In genomic region chr8:60869761-60870160, GRCm38 (mm10) we compare ENCODE assay signal across 12 mouse cellular contexts.
"Had no signal": no experiment of that assay in that cellular context is flagged by ENCODE, and none has a peak within 500 bp of the region (broad histone marks: within the 10 kb centered on the region; RNA-seq: fewer than 3 reads in every experiment).

No protein-coding gene starts in this region.

- H3K4me2 ChIP-seq: limb, embryonic 13.5 days; midbrain, embryonic 12.5 days; neural tube, embryonic 13.5 days; stomach, embryonic 15.5 days had no signal

- DNase-seq: lung, adult 18-20 months; retina, postnatal 1 day; thymus, adult 2 months; thymus, postnatal 25 days had no signal

- ATAC-seq: inflammation-experienced regulatory T-cells, adult 6 months; midbrain, embryonic 16.5 days had no signal

- H3K9ac ChIP-seq: limb, embryonic 13.5 days; liver, embryonic 14.5 days; midbrain, embryonic 12.5 days; neural tube, embryonic 13.5 days; stomach, embryonic 15.5 days had no signal

- H3K27me3 ChIP-seq: limb, embryonic 13.5 days; midbrain, embryonic 12.5 days; neural tube, embryonic 13.5 days; stomach, embryonic 15.5 days had no signal

- H3K36me3 ChIP-seq: limb, embryonic 13.5 days; midbrain, embryonic 12.5 days; neural tube, embryonic 13.5 days; stomach, embryonic 15.5 days had no signal

- H3K27ac ChIP-seq: layer of hippocampus, adult 2 months; limb, embryonic 13.5 days; liver, embryonic 14.5 days; midbrain, embryonic 12.5 days; neural tube, embryonic 13.5 days; stomach, embryonic 15.5 days had no signal

- H3K4me1 ChIP-seq: limb, embryonic 13.5 days; midbrain, embryonic 12.5 days; neural tube, embryonic 13.5 days; stomach, embryonic 15.5 days had no signal

- H3K4me3 ChIP-seq: layer of hippocampus, adult 2 months; limb, embryonic 13.5 days; midbrain, embryonic 12.5 days; neural tube, embryonic 13.5 days; stomach, embryonic 15.5 days had no signal

- H3K9me3 ChIP-seq: limb, embryonic 13.5 days; midbrain, embryonic 12.5 days; neural tube, embryonic 13.5 days; stomach, embryonic 15.5 days had no signal
